Mouse (Mus musculus): ENCODE measurements around the gene Golga3.

DNA sequence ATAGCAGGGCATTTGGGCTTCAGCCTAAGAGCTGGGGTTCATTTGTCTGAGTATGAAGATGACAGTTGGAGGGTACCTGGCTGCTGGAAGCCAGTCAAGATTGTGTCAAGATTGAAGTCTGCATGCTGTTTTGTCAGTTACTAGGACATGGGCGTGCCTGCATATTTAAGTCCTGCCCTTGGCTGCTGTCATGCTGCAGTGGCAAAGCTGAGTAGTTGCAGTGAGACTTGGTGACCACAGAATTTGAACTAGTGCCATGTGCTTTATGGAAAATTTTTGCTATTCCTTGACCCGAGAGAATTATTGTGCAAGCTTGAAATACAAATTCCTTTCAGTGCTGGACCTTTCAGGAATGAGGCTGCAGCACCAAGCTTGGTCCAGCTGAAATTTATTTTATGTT lies 34.2 kb upstream of the Golga3 start:
- TF ChIP-seq POLR2A (IDR thresholded peaks at IDR 0.05; ENCODE audit: borderline replicate concordance, low read depth, low read length) (no peak), CTCF (IDR thresholded peaks at IDR 0.05; ENCODE audit: low read depth, low read length) (no peak)
